Mouse (Mus musculus) heart, postnatal 0 days (tissue): Measurements from ENCODE around the gene Pnpla5.

Source experiments
- CTCF ChIP-seq: IDR thresholded peaks from 2 replicates; pipeline ENCODE4 v1.5.1; 2016; ENCODE audit warnings: antibody characterized with exemption, control low read depth, low read depth
- EP300 ChIP-seq: IDR thresholded peaks from 2 replicates; pipeline ENCODE4 v1.6.1; 2016; ENCODE audit warnings: antibody characterized with exemption, low read depth

DNA sequence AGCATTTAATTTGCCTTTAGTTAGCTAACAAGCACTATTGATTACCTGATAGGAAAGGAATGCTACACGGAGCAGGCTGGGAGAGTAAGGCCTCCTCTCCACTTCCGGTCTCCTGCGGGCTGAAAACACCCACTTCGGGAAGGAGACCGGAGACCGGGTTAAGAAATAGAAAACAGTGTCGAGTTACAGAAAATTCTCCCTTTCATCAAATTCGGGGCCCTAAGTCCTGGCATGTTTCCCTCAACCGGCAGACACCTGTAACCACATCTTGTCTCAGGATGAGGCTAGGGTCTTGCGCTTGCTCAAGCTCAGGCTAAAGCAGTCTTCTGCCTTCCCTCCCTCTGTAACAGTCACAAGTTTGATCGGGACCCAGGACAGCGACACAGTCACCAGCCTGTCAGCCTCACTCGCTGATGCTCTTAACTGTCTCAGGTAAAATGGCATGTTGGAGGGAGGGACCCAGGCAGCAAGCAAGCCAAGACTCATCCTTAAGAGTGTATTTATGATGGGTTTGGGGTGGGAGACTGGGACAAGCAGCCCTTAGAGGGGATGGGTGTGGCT, 52.8 kb downstream of the Pnpla5 start:
- TF ChIP-seq CTCF (no peak), EP300 (no peak)
